Mouse (Mus musculus) liver, embryonic 14.5 days (tissue): ENCODE data around the gene Ccdc77.

ENCODE experiments used
- CTCF ChIP-seq: IDR thresholded peaks from 2 replicates; pipeline ENCODE4 v1.5.1; 2016; ENCODE audit warnings: antibody characterized with exemption, low read depth, control low read depth
- EP300 ChIP-seq: IDR thresholded peaks from 2 replicates; pipeline ENCODE4 v1.6.1; 2016; ENCODE audit warnings: antibody characterized with exemption, low read depth

GRCm38 (mm10) chr6:120318303-120318940, 45.8 kb downstream of the Ccdc77 start:
- TF ChIP-seq CTCF (no peak), EP300 (no peak)
